Mouse (Mus musculus) right cerebral cortex, adult 2 months (tissue): ENCODE measurements around the gene Atg14.
A peak's percentile ranks its signal among the peaks of the same experiment; 100 is the strongest.
"Not testable (repeated sequence)": the region's sequence is repeated elsewhere in the genome, so short reads cannot be mapped to it uniquely, and the experiment has no call there.

Experiments used
- DNase-seq, 2 experiments: peaks; one replicate each; pipeline ENCODE4 v3.0.0; 2021 to 2022; ENCODE audit warnings: low spot score in 2 of 2

Atg14 gene

DNA sequence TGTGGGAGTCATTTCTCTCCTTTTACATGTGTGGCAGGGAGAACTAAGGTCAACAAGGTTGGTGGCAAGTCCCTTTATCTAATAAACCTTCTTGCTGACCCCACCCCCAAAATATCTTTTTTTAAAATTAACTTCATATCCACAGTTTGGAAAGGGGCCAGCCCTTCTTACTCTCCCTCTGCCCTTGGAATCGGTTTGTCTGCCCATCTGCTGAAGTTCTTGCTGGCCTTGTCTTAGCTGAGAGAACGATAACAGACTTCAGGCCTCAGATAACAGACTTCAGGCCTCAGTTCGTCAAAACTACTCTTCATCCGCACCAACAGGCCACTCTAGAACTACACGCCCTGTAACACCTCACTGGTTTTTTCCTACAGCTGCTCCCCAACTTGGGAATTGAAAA, 26.2 kb downstream of the Atg14 start:
- no peak for DNase-seq

DNA sequence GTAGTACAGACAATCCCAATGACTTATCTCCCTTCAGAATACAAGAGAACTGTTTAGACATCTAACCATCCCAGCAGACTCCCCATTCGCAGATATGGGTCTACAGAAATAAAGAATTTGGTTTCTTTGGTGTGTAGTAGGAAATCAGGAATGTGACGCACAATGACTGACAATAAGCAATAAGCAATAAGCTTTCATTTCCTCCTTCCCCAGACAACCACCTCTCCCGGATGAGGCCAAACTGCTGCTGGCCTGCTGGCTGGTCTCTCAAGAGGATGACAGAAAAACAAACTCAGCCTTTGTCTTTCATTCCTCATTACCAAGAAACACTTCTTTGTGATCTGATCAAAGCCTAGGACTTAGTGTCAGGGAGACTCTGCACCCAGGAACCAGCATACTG, 28.2 kb downstream of the Atg14 start:
- no peak for DNase-seq

GRCm38 (mm10) chr14:47541325-47541948, 29.0 kb downstream of the Atg14 start:
- DNase-seq = no peak

- no peak for DNase-seq
Observed at GRCm38 (mm10) chr14:47535096-47535495, 35.4 kb downstream of the Atg14 start.

- no peak for DNase-seq
Observed at GRCm38 (mm10) chr14:47534176-47534525, 36.3 kb downstream of the Atg14 start.

DNA sequence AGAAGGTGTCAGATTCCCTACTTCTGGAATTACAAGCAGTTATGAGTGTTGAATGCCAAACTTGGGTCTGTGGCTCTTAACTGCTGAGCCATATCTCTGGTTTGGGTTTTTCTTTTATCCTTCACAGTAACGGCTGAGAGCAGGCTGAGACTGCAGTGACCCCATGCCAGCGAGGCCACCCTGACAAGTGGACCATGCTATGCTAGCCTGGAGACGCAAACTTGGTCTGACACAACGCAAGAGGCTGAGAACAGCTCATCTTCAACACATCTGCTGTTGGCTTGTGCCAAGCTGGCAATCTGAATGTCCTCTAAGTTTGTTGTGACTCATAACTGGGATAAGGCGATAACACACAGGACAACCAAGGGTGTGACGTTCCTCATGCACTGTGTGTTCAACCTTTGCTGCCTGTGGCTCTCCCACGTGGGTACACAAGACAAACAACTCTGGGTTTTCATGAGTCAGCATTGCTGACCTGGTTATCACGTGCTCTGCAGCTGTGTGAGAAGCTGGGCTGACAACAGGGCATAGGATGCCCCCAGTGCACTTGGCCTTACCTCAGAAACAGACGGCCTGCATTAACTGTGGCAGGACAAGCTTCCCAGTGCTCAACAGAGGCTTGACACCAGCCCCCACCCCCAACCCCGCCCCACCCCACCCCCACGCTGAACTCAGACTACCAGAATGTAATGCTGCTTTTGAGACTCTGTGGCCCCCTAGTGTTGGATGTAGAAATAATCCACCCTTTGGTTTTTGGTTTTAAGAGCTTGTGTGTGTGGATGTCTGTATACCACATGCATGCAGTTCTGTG, 36.9 kb downstream of the Atg14 start:
- peak; percentile 52 to 73 for DNase-seq

- no peak for DNase-seq
Observed at GRCm38 (mm10) chr14:47532496-47532895, 38.0 kb downstream of the Atg14 start.

- not testable (repeated sequence) for DNase-seq
Observed at GRCm38 (mm10) chr14:47529592-47529991, 40.9 kb downstream of the Atg14 start.

DNA sequence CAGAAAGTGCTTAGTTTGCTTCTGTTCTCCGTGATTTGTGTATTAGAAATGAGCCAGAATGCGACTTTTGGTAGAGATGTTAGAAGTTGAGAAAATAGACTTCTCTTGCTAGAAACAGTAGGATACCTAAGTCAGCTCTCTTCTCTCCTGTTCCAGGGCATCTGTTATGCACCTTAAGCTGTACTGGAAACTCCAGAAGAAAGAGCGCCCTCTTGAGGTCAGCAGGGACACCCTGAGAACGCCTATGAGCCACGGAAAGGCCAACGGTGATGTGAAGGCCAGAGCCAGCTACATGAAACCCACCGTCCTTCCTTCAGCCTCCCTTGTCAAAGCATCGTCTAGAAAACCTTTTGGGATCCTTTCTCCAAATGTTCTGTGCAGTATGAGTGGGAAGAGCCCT, 41.4 kb downstream of the Atg14 start:
- peak; percentile 77 to 82 for DNase-seq

DNA sequence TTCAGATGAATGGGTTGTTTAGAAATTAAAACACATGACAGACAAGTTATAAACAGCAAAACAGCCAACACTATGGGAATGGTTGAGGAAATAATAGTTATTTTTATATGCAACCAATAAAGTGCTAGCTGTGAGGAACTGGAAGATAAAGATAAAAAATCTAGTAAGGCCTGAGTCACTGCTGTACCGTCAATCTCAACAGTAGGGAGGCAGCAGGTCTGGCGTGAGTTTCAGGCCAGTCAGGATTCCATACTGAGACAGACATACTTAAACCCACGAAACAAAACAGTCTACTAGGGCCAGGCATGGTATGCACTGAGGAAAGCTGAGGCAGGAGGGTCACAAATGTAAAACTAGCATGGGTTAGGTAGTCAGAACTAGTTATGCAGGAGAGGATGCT, 42.2 kb downstream of the Atg14 start:
- DNase-seq = no peak

- DNase-seq = no peak
Observed at GRCm38 (mm10) chr14:47527833-47528232, 42.6 kb downstream of the Atg14 start.

DNA sequence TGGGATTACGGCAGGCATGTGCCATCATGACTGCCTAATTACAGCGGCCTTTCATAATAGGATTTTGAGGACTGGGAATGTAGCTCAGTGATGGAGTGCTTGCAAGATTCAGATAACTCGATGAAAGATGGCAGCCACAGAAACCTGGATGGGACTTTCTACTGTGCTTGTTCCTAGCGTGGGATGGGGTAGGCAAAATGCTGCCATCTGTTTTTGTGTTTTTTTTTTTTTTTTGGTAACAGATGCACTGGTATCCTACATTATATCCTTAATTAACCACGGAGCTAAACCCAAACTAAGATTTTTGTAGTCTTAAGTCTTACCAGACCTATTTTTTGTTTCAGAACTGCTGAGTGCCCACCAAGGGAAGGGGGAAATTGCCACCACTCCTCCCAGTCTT, 44.6 kb downstream of the Atg14 start:
- peak in 1 of 2 experiments; percentile 49 for DNase-seq

DNA sequence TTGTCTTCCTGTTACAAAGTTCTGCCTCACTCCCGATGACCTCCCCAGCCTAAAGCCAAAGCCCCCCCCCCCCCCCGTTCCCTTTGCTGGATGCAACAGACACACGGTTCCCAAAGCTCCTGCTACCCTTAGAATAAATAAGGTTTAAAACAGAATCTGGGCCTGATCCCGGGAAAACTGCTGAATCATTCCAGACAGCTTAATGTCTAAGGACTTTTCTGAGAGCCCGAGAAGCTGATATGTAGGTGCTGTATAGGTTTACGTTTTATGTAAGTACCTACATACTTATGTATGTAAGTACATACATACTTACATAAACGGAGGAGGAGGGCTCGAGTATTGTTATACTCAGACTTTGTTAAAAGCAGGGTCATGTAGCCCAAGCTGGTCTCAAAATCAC, 45.1 kb downstream of the Atg14 start:
- DNase-seq = no peak

DNA sequence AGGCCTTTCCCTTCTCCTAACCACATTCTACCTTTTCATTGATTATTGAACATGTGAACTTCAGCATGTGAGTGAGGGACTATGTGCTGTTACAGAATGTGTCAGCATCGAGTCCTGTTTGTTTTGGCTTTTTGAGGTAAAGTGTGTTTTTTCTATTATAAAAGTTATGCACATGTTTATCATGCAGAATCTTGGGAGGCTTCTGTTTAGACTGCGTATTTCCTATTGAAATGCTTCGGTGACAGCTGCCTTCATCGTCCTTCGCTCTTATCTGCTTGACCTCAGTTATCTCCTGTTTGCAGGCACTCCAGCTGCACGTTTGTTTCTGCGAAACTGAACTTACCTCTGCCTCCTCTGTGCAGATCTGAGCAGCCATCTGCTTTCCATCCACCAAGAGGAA, 48.1 kb downstream of the Atg14 start:
- no peak for DNase-seq

GRCm38 (mm10) chr14:47521609-47522008, 48.8 kb downstream of the Atg14 start:
- no peak for DNase-seq

DNA sequence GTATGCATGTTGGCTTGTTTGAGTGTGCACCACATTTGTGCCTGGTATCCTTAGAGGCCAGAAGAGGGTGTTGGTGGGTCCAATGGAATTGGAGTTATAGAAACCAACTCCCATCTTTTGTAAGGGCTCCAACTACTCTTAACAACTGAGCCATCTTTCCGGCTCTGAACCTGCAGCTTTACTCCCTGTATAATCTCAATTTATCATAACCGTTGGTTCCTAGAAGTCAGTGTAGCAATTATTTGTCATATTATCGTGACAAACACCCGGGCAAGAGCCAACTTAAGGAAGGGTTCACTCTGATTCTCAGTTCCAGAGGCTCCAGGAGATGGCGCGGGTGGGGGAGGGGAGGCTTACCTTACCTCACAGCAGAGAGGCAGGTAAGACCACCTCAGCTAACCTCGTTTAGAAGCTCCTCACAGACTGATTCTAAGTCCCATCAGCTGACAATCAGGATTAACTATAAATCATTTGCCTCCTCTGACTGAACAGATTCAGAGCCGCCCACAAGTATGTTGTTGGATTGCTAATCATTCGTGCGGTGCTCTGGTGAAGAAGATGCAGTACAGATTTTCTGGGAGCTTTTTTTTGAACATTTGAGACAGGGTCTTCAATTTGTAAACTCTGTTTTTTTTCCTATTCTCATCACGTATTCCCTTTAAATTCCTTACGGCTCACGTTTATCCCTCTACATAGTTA, 49.5 kb downstream of the Atg14 start:
- DNase-seq = no peak

DNA sequence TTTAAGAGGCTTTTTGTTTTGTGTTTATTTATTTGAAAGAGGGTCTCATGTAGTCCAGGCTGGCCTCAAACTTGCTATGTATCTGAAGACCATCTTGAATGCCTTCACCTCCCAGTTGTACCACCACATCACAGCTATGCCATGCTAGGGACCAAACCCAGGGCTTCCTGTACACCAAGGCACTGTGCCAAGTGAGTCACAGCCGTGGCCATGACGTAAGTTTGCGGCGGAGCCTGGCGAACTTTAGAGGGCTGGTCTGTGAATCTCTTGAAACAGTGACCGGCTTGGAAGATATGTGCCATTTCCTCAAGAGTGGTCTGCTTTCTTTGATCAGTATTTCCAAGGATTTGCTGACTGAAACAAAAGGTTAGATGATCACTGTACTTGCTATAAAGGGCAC, 51.8 kb downstream of the Atg14 start:
- no peak for DNase-seq

- peak; percentile 50 to 53 for DNase-seq
Observed at GRCm38 (mm10) chr14:47516755-47517154, 53.7 kb downstream of the Atg14 start.

- DNase-seq = no peak
Observed at GRCm38 (mm10) chr14:47515636-47516035, 54.8 kb downstream of the Atg14 start.

- no peak for DNase-seq
Observed at GRCm38 (mm10) chr14:47514816-47515453, 55.5 kb downstream of the Atg14 start.

- DNase-seq = peak; percentile 66 to 68
Observed at GRCm38 (mm10) chr14:47513606-47514005, 56.8 kb downstream of the Atg14 start.

DNA sequence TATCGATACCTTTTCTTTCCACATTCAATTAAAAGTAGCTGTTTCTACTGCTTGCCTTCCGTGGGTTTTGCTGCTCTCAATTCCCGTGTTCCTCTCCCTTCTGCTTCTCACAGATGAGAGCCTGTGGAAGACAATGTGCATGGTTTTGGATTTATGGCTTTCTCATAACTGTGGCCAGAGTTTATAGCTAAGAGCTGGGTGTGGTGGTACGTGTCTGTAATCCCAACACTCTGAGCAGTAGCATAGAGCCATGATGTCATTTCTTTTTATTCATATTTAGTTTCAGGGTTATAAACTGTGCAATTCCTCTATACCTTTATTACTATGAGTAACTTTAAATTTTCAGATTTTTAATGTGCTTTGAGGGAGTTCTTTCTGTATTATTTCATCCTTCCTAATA, 60.2 kb downstream of the Atg14 start:
- no peak for DNase-seq
